12 mouse cellular contexts compared by ENCODE assay signal in the genomic region with DNA sequence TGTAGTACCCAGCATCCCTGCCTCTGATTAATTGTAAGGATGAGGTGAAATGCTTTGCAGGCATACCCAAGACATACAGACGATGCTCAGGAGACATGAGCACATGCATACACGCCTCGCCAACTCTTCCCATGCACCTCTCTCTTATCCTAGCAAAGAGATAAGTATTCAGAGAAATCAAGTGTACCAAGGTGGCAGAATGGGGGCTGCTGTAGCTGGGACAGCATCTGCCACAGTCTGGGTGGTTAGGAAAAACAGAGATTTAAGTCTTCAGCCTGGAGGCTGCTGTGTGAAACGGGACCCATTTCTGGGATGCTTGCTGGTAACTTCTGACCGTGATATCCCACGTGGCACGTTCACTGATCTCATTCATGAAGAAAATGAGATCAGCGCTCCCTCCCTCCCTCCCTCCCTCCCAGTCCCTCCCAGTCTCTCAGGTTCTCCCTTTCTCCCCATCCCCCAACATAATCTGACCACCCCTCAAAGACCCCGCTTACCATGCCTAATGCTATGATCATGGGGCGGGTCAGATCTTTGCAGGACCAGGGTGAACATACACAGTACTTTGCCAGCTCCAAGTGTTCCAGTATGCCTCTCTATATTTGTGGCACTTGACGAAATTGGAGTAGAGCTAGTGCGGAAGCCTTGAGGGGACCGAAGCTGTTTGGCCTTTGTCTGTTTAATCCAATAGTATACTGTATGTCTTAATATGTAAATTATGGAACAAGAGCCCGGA. TPM values are rescaled to one million over a fixed set of nuclear protein-coding genes. Genes with fewer than 3 reads are reported as not detected.
DNase-seq lines count a peak whose midpoint lies in the region; ATAC-seq and TF ChIP-seq lines count a peak whose summit lies in the region.
"Had no signal": no experiment of that assay in that cellular context is flagged by ENCODE, and none has a peak within 500 bp of the region (broad histone marks: within the 10 kb centered on the region; RNA-seq: fewer than 3 reads in every experiment).

No protein-coding gene starts in this region.

- ATAC-seq in hindbrain, embryonic 12.5 days (ENCODE audit: low FRiP score), result no peak
- ATAC-seq in embryonic facial prominence, embryonic 14.5 days (ENCODE audit: low read depth), result peak; percentile 30; the same call in 1 of the 2 replicates
- 0 out of 2 replicates have a peak, but pooled peaks have one; percentile 31 for ATAC-seq in hindbrain, embryonic 16.5 days
- ATAC-seq in neural tube, embryonic 14.5 days (ENCODE audit: low read depth), result 0 out of 2 replicates have a peak, but pooled peaks have one; percentile 14
- ATAC-seq: liver, embryonic 12.5 days had no signal

- H3K9me3 ChIP-seq in hindbrain, embryonic 10.5 days, result no peaks in the 10 kb centered on the region
- no peaks in the 10 kb centered on the region for H3K9me3 ChIP-seq in hindbrain, embryonic 12.5 days (replicated peaks)
- H3K9me3 ChIP-seq in embryonic facial prominence, embryonic 14.5 days (ENCODE audit: control insufficient read depth, low read length), result no peaks in the 10 kb centered on the region
- no peaks in the 10 kb centered on the region for H3K9me3 ChIP-seq in hindbrain, embryonic 16.5 days (ENCODE audit: control insufficient read depth, low read length)
- no peaks in the 10 kb centered on the region for H3K9me3 ChIP-seq in neural tube, embryonic 14.5 days (ENCODE audit: control insufficient read depth, low read length)
- H3K9me3 ChIP-seq: liver, embryonic 12.5 days had no signal

- intact Hi-C loops in gastrocnemius, adult 2 months (cut with DNase I), result no loop called here

- H3K27ac ChIP-seq in hindbrain, embryonic 10.5 days, result peak overlapping the region; percentile 12; the same call in 1 of the 2 replicates
- H3K27ac ChIP-seq in hindbrain, embryonic 12.5 days, result no peak overlapping the region
- H3K27ac ChIP-seq in embryonic facial prominence, embryonic 14.5 days (replicated peaks; ENCODE audit: low read depth, low read length), result no peak overlapping the region
- 0 out of 2 replicates have a peak overlapping the region, but pooled peaks have one; percentile 4 for H3K27ac ChIP-seq in hindbrain, embryonic 16.5 days (ENCODE audit: low read depth, low read length)
- H3K27ac ChIP-seq in neural tube, embryonic 14.5 days (ENCODE audit: low read depth, low read length), result no peak overlapping the region
- H3K27ac ChIP-seq in gastrocnemius, adult 2 months, result no peak overlapping the region
- H3K27ac ChIP-seq: kidney, postnatal 0 days; liver, embryonic 12.5 days had no signal

- no peak overlapping the region for H3K4me2 ChIP-seq in hindbrain, embryonic 12.5 days (replicated peaks)
- no peak overlapping the region for H3K4me2 ChIP-seq in embryonic facial prominence, embryonic 14.5 days (ENCODE audit: low read depth, low read length)
- H3K4me2 ChIP-seq in hindbrain, embryonic 16.5 days (ENCODE audit: low read length), result no peak overlapping the region
- H3K4me2 ChIP-seq in neural tube, embryonic 14.5 days (ENCODE audit: low read depth, low read length), result no peak overlapping the region
- H3K4me2 ChIP-seq: liver, embryonic 12.5 days had no signal

- DNase-seq in hindbrain, embryonic 10.5 days (ENCODE audit: low spot score), result no peak
- DNase-seq in embryonic facial prominence, embryonic 14.5 days (ENCODE audit: low spot score), result no peak
- no peak for DNase-seq in gastrocnemius, adult 2 months
- no peak for DNase-seq in layer of hippocampus, postnatal 14 days (ENCODE audit: low spot score in 2 of 2)
- DNase-seq in heart, adult 8-10 months (ENCODE audit: low spot score), result no peak
- DNase-seq: gastrocnemius, postnatal 14 days; lung, postnatal 14 days had no signal

- no peaks in the 10 kb centered on the region for H3K36me3 ChIP-seq in hindbrain, embryonic 10.5 days
- no peaks in the 10 kb centered on the region for H3K36me3 ChIP-seq in hindbrain, embryonic 12.5 days
- no peaks in the 10 kb centered on the region for H3K36me3 ChIP-seq in embryonic facial prominence, embryonic 14.5 days (ENCODE audit: control insufficient read depth, insufficient read depth, low read length)
- no peaks in the 10 kb centered on the region for H3K36me3 ChIP-seq in hindbrain, embryonic 16.5 days (ENCODE audit: control insufficient read depth, insufficient read depth, low read length)
- no peaks in the 10 kb centered on the region for H3K36me3 ChIP-seq in neural tube, embryonic 14.5 days (ENCODE audit: control insufficient read depth, insufficient read depth, low read length)
- H3K36me3 ChIP-seq: liver, embryonic 12.5 days had no signal

- peaks cover 23% of the 10 kb centered on the region for H3K4me1 ChIP-seq in hindbrain, embryonic 10.5 days (replicated peaks)
- H3K4me1 ChIP-seq in hindbrain, embryonic 12.5 days, result peaks cover 38% of the 10 kb centered on the region
- peaks cover 5% of the 10 kb centered on the region; the same call in 1 of the 2 replicates for H3K4me1 ChIP-seq in embryonic facial prominence, embryonic 14.5 days (ENCODE audit: control insufficient read depth, insufficient read depth, low read length)
- peaks cover 23% of the 10 kb centered on the region for H3K4me1 ChIP-seq in hindbrain, embryonic 16.5 days (ENCODE audit: control insufficient read depth, insufficient read depth, low read depth, low read length)
- peaks cover 18% of the 10 kb centered on the region for H3K4me1 ChIP-seq in neural tube, embryonic 14.5 days (ENCODE audit: control insufficient read depth, insufficient read depth, low read length)
- H3K4me1 ChIP-seq: liver, embryonic 12.5 days had no signal

- H3K9ac ChIP-seq in hindbrain, embryonic 12.5 days, result no peak overlapping the region
- no peak overlapping the region for H3K9ac ChIP-seq in embryonic facial prominence, embryonic 14.5 days (ENCODE audit: low read depth, low read length)
- H3K9ac ChIP-seq in hindbrain, embryonic 16.5 days (ENCODE audit: low read depth, low read length), result no peak overlapping the region
- no peak overlapping the region; the same call in 1 of the 2 replicates for H3K9ac ChIP-seq in neural tube, embryonic 14.5 days (replicated peaks; ENCODE audit: low read depth, low read length)
- H3K9ac ChIP-seq: liver, embryonic 12.5 days had no signal

- no peak overlapping the region for H3K4me3 ChIP-seq in hindbrain, embryonic 10.5 days
- no peak overlapping the region for H3K4me3 ChIP-seq in hindbrain, embryonic 12.5 days
- no peak overlapping the region for H3K4me3 ChIP-seq in embryonic facial prominence, embryonic 14.5 days (ENCODE audit: low read depth, low read length)
- H3K4me3 ChIP-seq in hindbrain, embryonic 16.5 days (ENCODE audit: low read length), result no peak overlapping the region
- H3K4me3 ChIP-seq in neural tube, embryonic 14.5 days (ENCODE audit: low read depth, low read length), result no peak overlapping the region
- H3K4me3 ChIP-seq in gastrocnemius, adult 2 months, result no peak overlapping the region
- H3K4me3 ChIP-seq: liver, embryonic 12.5 days had no signal

- no peak for TF ChIP-seq CTCF in gastrocnemius, adult 2 months (IDR thresholded peaks at IDR 0.05)

- WGBS in hindbrain, embryonic 10.5 days, result 77% methylated on average over 14 of the region's 14 CpGs
- WGBS in hindbrain, embryonic 12.5 days, result 75% methylated on average over 14 of the region's 14 CpGs
- 68% methylated on average over 14 of the region's 14 CpGs for WGBS in embryonic facial prominence, embryonic 14.5 days
- WGBS in hindbrain, embryonic 16.5 days, result 64% methylated on average over 14 of the region's 14 CpGs
- WGBS in neural tube, embryonic 14.5 days, result 67% methylated on average over 14 of the region's 14 CpGs

- no peaks in the 10 kb centered on the region for H3K27me3 ChIP-seq in hindbrain, embryonic 10.5 days (ENCODE audit: insufficient read depth, poor library complexity, severe bottlenecking)
- no peaks in the 10 kb centered on the region for H3K27me3 ChIP-seq in hindbrain, embryonic 12.5 days
- no peaks in the 10 kb centered on the region for H3K27me3 ChIP-seq in embryonic facial prominence, embryonic 14.5 days (replicated peaks; ENCODE audit: control insufficient read depth, insufficient read depth, low read length)
- no peaks in the 10 kb centered on the region for H3K27me3 ChIP-seq in hindbrain, embryonic 16.5 days (replicated peaks; ENCODE audit: control insufficient read depth, insufficient read depth, low read length)
- H3K27me3 ChIP-seq in neural tube, embryonic 14.5 days (ENCODE audit: control insufficient read depth, insufficient read depth, low read length), result no peaks in the 10 kb centered on the region
- H3K27me3 ChIP-seq: liver, embryonic 12.5 days had no signal

RNA-seq across cellular contexts. Expression of gene Ppm1h, which starts 38.3 kb away (rescaled TPM):
- 3.7 and 5.8 TPM in 2 replicates for polyA plus RNA-seq in hindbrain, embryonic 10.5 days (2016; fragmentation: Nextera tagmentation; extraction: Ambion mirVana)
- 11.8 and 12.9 TPM in 2 replicates for polyA plus RNA-seq in hindbrain, embryonic 12.5 days (2016; fragmentation: Nextera tagmentation; extraction: Ambion mirVana)
- 5.1 and 5.2 TPM in 2 replicates for polyA plus RNA-seq in embryonic facial prominence, embryonic 14.5 days (2014; fragmentation: Nextera tagmentation; extraction: Ambion mirVana)
- 31.4 and 33.5 TPM in 2 replicates for polyA plus RNA-seq in hindbrain, embryonic 16.5 days (2015; fragmentation: Nextera tagmentation; extraction: Ambion mirVana)
- 35.4 and 41.5 TPM in 2 replicates for polyA plus RNA-seq in neural tube, embryonic 14.5 days (2014; fragmentation: Nextera tagmentation; extraction: Ambion mirVana)
- 1 to 10 TPM; 1.2 to 2.0 TPM for total RNA-seq in gastrocnemius, adult 2 months (2021)
- 10 to 100 TPM; 73.7 to 78.3 TPM for total RNA-seq in layer of hippocampus, postnatal 14 days (2021)
- total RNA-seq in heart, adult 8-10 months (2022), result 1 to 10 TPM; 6.8 to 9.4 (median 7.2) TPM

Comparison
In these comparisons a context has a peak if more than half of its experiments do, and no peak if none do; other contexts are left out.
1. H3K27ac ChIP-seq: peak in hindbrain, embryonic 10.5 days (single experiment) and hindbrain, embryonic 16.5 days (single experiment); none in hindbrain, embryonic 12.5 days (single experiment), embryonic facial prominence, embryonic 14.5 days (single experiment), neural tube, embryonic 14.5 days (single experiment) and gastrocnemius, adult 2 months (single experiment).